Mouse (Mus musculus): ENCODE data around the gene Irf9. TPM values are rescaled to one million over a fixed set of nuclear protein-coding genes. Genes with fewer than 3 reads are reported as not detected.

Irf9 gene
- polyA plus RNA-seq, 1 experiment: 18.0 TPM

GRCm38 (mm10) chr14:55618486-55619195 is 15.3 kb downstream of the Irf9 start:
- TF ChIP-seq GATA1 (IDR thresholded peaks at IDR 0.05; ENCODE audit: low read length): peak; percentile 60

DNA sequence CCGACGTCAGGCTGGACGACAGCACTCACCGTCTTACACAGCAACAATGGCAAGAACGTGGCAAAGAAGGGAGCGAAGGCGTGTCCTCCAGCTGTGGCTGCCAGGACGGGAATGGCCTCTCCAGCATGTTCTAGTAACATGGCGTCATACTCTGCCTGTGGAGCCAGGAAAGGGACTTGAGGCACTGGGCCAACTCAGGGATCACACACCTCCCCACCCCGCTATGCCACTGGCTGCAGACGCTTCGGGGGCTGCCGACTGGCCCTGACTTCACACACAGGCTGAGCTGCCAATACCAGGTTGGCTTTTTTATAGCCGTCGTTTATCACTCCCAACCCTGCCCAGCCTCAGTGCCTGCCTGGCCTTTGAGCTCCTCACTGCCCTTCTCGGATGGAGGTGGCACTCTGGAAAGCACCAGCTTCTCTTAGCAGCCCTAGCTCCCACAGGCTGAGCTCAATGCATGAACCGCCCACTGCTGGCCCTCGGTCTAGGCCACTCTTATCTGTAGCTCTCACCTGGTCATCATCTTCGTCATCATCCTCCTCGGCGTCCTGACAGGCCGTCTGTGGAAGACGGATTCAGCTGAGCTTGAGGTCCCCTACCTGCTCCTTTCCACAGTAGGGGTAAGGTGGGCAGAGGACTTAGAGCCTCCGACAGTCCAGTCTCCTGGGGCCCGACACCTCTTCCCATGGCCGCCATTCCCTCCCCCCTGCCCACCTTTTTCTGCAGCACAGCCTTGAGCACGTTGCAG is 24.9 kb downstream of the Irf9 start:
- no peak for TF ChIP-seq GATA1 (IDR thresholded peaks at IDR 0.05; ENCODE audit: low read length)

- no peak for TF ChIP-seq GATA1 (IDR thresholded peaks at IDR 0.05; ENCODE audit: low read length)
Observed at GRCm38 (mm10) chr14:55629312-55629711, 25.9 kb downstream of the Irf9 start.

DNA sequence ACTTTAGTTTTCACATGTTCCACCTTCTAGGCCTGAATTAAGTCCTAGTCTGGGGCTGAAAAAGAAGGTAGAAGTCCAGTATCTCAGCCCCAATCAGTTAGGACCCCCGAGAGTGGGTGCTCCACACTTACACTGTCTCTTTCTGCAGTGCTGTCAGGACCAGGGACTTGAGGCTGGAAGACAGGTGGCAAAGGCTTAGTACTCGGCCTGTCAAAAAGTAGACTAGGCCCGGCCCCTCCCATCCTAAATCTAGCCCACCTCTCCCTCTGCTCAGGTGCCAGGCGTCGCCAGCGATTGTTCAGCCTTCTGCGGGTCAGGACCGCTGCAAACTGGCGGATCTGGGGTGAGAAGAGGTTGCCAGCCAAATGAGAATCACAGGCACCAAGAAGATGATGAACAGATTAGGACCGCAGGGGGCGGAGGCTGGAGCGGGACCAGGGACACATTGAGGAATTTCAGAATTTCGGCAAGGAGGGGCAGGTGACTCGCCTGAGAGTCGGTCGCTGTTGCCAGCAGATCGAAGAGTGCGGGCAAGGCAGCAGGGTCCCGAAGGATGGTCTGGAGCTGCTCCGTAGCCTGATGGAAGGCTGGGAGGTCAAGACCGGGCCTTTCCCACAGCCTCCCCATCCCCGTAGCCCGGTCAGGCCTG is 31.6 kb downstream of the Irf9 start:
- TF ChIP-seq GATA1 (IDR thresholded peaks at IDR 0.05; ENCODE audit: low read length): no peak

DNA sequence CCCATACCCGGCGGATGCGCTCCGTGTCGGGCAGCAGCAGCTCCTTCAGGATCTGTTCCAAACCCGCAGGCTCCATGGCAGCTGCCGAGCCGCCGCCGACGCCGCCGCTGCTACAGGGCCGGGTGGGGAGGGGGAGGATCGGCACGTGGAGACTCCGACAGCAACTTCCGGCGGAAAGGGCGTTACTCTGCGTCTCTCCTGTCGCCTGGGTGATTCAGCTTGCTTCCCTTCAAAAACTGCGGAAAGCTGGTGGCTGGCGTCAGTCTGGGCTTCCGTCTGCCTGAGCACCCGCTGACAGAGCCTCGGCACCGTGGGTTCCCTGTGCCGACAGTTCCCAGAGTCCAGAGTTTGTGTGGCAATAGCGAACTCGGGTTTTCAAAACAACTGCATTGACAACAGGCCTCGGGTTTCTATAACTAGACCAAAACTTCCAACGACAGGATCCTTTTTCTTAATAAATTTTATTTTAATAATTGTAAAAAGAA is 32.2 kb downstream of the Irf9 start, which contains the start of gene Ipo4:
Gene Ipo4, minus strand, starts transcription at position 435 of the 485 bp plus-strand sequence.
- no peak for TF ChIP-seq GATA1 (IDR thresholded peaks at IDR 0.05; ENCODE audit: low read length)

- TF ChIP-seq GATA1 (IDR thresholded peaks at IDR 0.05; ENCODE audit: low read length): no peak
Observed at GRCm38 (mm10) chr14:55637795-55638194, 34.4 kb downstream of the Irf9 start, which contains the start of gene Gm49378. Gene Gm49378, minus strand, starts transcription at chr14:55637895.

- TF ChIP-seq GATA1 (IDR thresholded peaks at IDR 0.05; ENCODE audit: low read length): no peak
Observed at GRCm38 (mm10) chr14:55640816-55641215, 37.4 kb downstream of the Irf9 start.

DNA sequence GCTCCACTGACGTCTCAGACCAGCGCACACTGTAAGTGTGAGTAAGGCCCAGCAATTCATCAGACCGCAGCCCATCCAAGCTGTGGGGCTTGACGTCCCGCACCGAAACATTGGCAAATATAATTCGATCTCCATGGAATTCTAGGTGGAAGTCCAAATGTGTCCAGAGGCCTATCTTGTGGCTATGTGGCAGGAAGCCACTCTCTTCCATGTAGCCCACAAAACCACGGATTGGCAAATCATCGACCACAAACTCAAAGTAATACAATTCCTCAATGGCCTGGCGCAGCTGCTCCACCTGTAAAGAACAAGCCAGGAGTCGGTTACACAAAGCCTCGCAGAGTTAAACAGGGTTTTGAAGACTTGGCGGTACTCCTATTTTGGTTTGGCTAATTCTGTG is 37.9 kb downstream of the Irf9 start:
- TF ChIP-seq GATA1 (IDR thresholded peaks at IDR 0.05; ENCODE audit: low read length): no peak

GRCm38 (mm10) chr14:55642679-55643059 is 39.3 kb downstream of the Irf9 start:
- TF ChIP-seq GATA1 (IDR thresholded peaks at IDR 0.05; ENCODE audit: low read length): no peak

- no peak for TF ChIP-seq GATA1 (IDR thresholded peaks at IDR 0.05; ENCODE audit: low read length)
Observed at GRCm38 (mm10) chr14:55643060-55643907, 39.9 kb downstream of the Irf9 start, which contains the start of gene Tm9sf1. Gene Tm9sf1, minus strand, starts transcription at chr14:55643806.

DNA sequence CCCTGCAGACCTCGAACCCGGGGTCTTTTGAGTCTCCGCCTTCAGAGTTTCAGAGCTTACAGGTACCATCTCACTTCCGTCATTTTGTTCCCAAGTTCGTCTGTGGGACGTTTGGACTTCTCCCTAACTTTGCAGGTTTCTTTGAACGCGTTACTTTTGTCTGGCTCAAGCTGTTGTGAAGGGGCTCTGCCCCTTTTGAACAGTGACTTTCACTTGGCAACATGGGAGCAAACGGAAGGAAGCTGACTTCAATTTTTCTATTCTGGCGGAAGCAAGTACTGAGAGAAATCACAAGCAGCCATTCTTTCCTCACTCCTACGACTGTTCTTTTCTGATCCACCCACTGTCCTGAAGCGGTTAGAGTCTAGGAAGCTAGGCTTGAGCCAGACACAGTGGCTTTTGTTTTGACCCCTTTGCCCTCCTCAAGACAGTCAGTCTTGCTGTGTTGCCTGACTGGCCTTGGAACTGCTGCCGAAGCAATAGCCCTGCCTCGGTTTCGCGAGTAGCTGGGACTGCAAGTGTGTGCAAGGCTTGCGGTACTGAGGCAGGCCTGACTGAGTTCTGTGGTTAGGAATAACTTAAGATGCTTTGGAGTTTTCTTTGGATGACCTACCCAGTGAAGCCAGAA is 41.0 kb downstream of the Irf9 start:
- no peak for TF ChIP-seq GATA1 (IDR thresholded peaks at IDR 0.05; ENCODE audit: low read length)

DNA sequence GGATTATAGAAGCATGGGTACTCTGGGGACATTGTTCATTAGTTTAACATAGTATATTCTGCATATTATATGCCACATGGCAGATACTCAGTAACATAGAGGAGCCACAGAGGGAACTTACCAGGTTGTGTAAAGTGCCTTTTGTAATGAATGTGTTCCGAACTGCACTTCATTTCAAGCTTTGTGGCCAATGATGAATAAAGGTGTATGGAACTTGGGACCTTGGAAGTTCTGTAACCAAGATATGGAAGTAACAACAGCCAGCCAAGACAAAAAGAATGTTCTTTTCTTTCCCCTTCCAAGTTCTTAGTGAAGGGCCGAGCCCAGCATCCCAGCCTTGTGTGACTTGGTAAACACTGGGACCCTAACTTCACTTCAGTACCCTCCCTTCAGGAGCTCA is 46.5 kb downstream of the Irf9 start, which contains the start of gene Tssk4:
Gene Tssk4, plus strand, starts transcription at position 301 of the 400 bp plus-strand sequence.
- no peak for TF ChIP-seq GATA1 (IDR thresholded peaks at IDR 0.05; ENCODE audit: low read length)

GRCm38 (mm10) chr14:55651528-55651927 is 48.2 kb downstream of the Irf9 start:
- no peak for TF ChIP-seq GATA1 (IDR thresholded peaks at IDR 0.05; ENCODE audit: low read length)

DNA sequence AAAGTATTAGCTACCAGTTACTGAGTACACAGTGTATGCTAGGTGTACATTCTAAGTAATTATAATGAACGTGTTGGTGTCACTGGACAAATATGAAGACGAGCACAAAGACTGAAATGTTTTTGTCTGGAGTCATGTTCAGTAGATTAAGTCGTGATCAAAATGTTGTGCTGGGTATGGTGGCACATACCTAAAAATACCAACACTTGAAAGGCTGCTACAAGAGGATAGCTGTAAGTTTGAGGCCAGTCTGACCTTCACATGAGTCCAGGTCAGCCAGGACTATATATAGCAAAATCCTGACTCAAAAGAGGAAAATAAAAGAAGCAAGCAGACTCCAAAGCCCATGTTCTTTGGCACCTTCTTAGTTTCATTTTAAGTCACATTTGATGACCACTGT is 53.6 kb downstream of the Irf9 start:
- no peak for TF ChIP-seq GATA1 (IDR thresholded peaks at IDR 0.05; ENCODE audit: low read length)

DNA sequence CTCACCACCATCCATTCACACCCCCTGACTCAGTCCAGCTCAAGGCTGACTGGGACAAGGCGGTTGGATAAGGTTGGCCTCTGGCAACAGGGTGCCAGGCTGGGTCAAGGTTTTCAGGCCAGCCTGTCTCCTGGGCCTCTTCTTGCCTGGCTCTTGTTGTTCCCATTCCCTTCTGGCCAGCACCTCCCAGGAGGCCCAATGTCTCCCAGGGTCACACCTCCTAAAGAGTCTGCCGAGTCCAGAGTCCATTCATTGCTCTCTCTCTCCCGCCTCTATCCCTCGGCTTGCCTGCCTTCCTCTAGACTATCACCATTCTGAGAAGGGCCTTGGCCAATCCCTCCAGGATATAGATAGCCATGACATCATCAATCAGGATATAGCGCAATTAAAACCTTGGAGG is 54.6 kb downstream of the Irf9 start:
- no peak for TF ChIP-seq GATA1 (IDR thresholded peaks at IDR 0.05; ENCODE audit: low read length)

Other genes with a start within 250 kb of the Irf9 start
- gene Dhrs4, start 124.8 kb upstream of the Irf9 start, polyA plus RNA-seq (2012): 70.2 and 97.5 TPM in 2 replicates
- gene Carmil3, start 112.9 kb upstream of the Irf9 start, polyA plus RNA-seq (2012): 5.7 and 6.3 TPM in 2 replicates
- gene Cpne6, start 93.1 kb upstream of the Irf9 start, polyA plus RNA-seq (2012): 0.09 TPM in 1 of 2 replicates, not detected in the other
- not detected in 2 replicates for gene Nrl, start 78.6 kb upstream of the Irf9 start, polyA plus RNA-seq (2012)
- 36.2 and 48.8 TPM in 2 replicates for gene Pck2, start 63.3 kb upstream of the Irf9 start, polyA plus RNA-seq (2012)
- 39.9 and 43.0 TPM in 2 replicates for gene Dcaf11, start 43.6 kb upstream of the Irf9 start, polyA plus RNA-seq (2012)
- 0.41 TPM in 1 of 2 replicates, not detected in the other for gene A730061H03Rik, start 43.2 kb upstream of the Irf9 start, polyA plus RNA-seq (2012)
- not detected in 2 replicates for gene Fitm1, start 28.0 kb upstream of the Irf9 start, polyA plus RNA-seq (2012)
- gene Psme1, start 25.4 kb upstream of the Irf9 start, polyA plus RNA-seq (2012): 110 and 154 TPM in 2 replicates
- gene Emc9, start 18.3 kb upstream of the Irf9 start, polyA plus RNA-seq (2012): 21.8 and 22.3 TPM in 2 replicates
- gene Psme2, start 12.5 kb upstream of the Irf9 start, polyA plus RNA-seq (2012): 36.7 and 49.5 TPM in 2 replicates
- 27.7 and 31.5 TPM in 2 replicates for gene Rnf31, start 11.9 kb upstream of the Irf9 start, polyA plus RNA-seq (2012)
- 51.2 and 93.7 TPM in 2 replicates for gene Rec8, start 14.5 kb downstream of the Irf9 start, polyA plus RNA-seq (2012)
- 50.5 and 123 TPM in 2 replicates for gene Ipo4, start 32.4 kb downstream of the Irf9 start, polyA plus RNA-seq (2012)
- gene Gm49378, start 34.3 kb downstream of the Irf9 start, polyA plus RNA-seq (2012): 3.7 TPM in 1 of 2 replicates, not detected in the other
- gene Tm9sf1, start 40.2 kb downstream of the Irf9 start, polyA plus RNA-seq (2012): 14.7 and 17.9 TPM in 2 replicates
- gene Tssk4, start 46.6 kb downstream of the Irf9 start, polyA plus RNA-seq (2012): 0.24 TPM in 2 replicates
- 13.0 and 22.6 TPM in 2 replicates for gene Mdp1, start 56.9 kb downstream of the Irf9 start, polyA plus RNA-seq (2012)
- 24.5 and 33.3 TPM in 2 replicates for gene Gmpr2, start 68.4 kb downstream of the Irf9 start, polyA plus RNA-seq (2012)
- gene Nedd8, start 68.6 kb downstream of the Irf9 start, polyA plus RNA-seq (2012): 115 and 142 TPM in 2 replicates
- 44.5 and 52.2 TPM in 2 replicates for gene Tinf2, start 78.2 kb downstream of the Irf9 start, polyA plus RNA-seq (2012)
- gene Tgm1, start 110.4 kb downstream of the Irf9 start, polyA plus RNA-seq (2012): 7.5 and 9.0 TPM in 2 replicates
- 19.2 and 26.8 TPM in 2 replicates for gene Rabggta, start 118.7 kb downstream of the Irf9 start, polyA plus RNA-seq (2012)
- gene Dhrs1, start 142.1 kb downstream of the Irf9 start, polyA plus RNA-seq (2012): 2.0 and 3.8 TPM in 2 replicates
- 49.1 and 80.2 TPM in 2 replicates for gene Nop9, start 142.1 kb downstream of the Irf9 start, polyA plus RNA-seq (2012)
- gene Cideb, start 154.9 kb downstream of the Irf9 start, polyA plus RNA-seq (2012): not detected in 2 replicates
- gene Ltb4r2, start 157.9 kb downstream of the Irf9 start, polyA plus RNA-seq (2012): not detected in 2 replicates
- gene Ltb4r1, start 162.4 kb downstream of the Irf9 start, polyA plus RNA-seq (2012): 0.21 TPM in 1 of 2 replicates, not detected in the other
- gene Adcy4, start 180.5 kb downstream of the Irf9 start, polyA plus RNA-seq (2012): 0.01 and 0.06 TPM in 2 replicates
- gene Ripk3, start 185.3 kb downstream of the Irf9 start, polyA plus RNA-seq (2012): 0.28 and 0.29 TPM in 2 replicates
- 0.04 TPM in 1 of 2 replicates, not detected in the other for gene Nfatc4, start 219.6 kb downstream of the Irf9 start, polyA plus RNA-seq (2012)